Mouse (Mus musculus) CH12F3 (cell line): ENCODE measurements around the gene Abr.

ENCODE experiments used
- in situ Hi-C: fragments of 300-500 bp; cut with MboI; formaldehyde crosslinking; loops from 2 replicates; pipeline ENCODE4 v1.14.3; 2020; ENCODE audit warnings: low sequenced_read_pairs

Abr gene

DNA sequence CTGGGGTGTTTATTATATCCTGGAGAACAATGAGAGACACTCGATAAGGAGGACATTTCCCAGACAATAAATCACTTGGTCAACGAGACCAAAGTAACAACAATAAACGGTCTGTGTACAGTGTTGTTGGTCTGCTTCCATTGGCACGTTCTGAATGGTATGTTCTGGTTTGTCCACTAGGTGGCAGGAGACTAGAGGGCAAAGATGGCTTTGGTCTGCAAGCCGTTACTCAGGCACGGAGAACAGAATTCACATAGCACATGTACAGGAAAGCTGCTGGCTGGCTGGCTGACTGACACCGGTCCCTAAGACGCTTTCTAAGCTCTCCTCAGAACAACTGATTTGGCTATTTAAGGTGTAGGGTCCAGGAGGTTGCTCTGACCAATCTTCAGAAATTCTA is 97.2 kb downstream of the Abr start:
- in situ Hi-C loops: loop anchor here (5.0 kb wide), 1 partner anchor 47 kb away; no protein-coding TSS in a partner anchor

DNA sequence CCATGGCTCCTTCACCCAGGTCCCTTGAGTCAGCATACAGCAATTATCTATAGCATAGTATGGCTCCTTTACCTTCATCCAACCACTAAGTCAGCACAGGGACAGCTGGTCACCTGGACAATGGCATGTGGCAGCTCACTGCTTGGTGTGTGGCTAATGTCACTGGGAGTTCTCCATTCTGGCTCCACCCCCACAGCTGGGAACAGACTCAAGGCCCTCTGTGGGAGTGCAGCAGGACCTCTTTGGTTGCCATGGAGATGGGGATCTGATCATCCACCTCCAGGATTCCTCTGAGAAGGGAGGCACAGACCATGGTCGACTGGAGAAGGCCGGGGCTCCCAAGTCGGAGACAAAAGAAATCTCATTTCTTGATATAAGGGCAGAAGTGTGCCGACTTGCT is 98.8 kb downstream of the Abr start:
- in situ Hi-C loops: no loop called here

DNA sequence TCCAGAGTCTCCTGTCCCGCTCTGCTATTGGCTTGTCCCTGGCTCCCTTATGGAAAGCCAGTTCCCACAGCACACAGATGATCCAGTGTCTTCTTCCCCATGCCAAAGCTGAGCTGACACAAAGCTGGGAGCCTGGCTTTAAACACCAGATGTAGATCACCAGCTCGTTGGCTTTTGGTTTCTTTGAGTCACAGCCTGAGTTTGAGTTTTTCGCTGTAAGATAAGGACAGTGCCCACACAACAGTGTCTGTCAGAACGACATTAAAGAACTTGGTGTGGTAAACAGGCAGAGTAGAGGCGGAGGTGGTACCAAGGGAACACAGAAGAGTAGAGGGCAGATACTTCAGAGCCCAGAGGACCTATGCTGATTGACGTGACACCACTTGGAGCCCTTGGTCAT is 101.2 kb downstream of the Abr start:
- in situ Hi-C loops: no loop called here

DNA sequence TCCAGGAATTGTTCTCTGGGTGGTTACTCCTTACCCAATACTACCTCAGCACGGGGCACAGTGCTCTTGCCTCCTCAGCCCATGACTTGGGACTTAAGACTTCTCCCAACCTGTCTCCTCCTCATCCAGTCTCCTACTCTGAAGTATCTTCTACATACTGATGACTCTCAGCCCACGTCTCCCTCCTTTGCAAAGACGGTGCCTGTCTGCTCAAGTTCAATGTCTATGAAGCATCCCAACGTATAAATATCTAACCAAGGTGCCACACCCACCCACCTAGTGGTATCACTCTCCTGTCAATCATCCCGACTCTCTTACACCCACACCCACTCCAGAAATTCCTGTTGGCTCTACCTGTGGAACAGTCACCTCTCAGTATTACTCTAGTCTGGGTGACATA is 103.5 kb downstream of the Abr start:
- in situ Hi-C loops: loop anchor here (5.0 kb wide), 1 partner anchor 124 kb away; no protein-coding TSS in a partner anchor

DNA sequence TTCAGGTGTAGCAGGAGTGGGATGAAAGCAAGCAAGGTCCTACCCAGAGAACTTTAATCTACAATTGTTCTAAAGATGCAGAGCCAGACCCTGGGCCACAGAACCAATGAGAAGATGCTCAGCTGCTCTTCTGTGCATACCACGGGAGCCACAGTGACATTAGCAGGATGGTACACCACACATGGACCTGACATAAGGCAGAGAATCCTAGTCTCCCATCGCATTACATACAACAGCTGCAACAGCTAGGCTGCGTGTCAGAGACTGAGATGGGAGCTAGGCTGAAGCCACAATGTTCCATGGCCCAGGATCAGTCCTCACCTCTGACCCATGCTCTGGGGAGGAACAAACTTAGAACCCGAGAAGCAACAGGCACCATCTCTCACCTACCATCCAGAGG is 104.0 kb downstream of the Abr start:
- in situ Hi-C loops: loop anchor here (5.0 kb wide), 1 partner anchor 124 kb away; no protein-coding TSS in a partner anchor

DNA sequence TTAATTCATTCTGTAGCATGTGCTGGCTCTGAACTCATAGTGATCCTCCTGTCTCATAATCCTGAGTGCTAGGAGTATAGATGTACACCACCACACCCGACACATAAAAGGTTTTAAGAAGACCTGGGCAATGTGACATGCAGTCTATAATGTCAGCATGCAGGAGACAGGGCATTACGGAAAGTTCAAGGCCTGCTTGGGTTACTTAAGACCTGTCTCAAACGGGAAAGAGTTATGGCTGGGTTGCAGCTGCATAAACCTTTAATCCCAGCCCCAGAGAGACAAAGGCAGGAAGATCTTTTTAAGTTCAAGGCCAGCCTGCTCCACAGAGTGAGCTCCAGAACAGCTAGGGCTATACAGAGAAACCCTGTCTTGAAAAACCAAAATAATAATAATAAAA is 105.2 kb downstream of the Abr start:
- in situ Hi-C loops: loop anchor here (5.0 kb wide), 1 partner anchor 125 kb away; no protein-coding TSS in a partner anchor

DNA sequence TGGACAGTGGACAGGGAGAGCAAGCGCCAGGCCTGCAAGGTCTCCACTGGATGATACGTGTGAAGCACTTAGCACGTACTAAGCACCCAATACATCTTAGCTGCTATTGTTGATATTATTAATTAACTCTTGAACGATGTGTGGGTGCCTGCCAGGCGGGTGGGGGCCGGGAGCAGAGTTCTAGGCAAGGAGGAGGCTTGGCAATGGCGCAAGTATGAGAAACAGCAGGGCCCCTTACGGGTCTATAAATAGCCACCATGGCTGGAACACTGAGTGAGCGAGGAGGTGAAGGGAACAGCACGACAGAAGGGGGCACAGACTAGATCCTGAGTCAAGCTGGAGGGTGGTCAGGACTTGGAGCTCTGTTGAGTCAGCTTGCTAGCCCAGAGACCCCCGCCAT is 107.0 kb downstream of the Abr start:
- in situ Hi-C loops: loop anchor here (5.0 kb wide), 1 partner anchor 127 kb away; no protein-coding TSS in a partner anchor

DNA sequence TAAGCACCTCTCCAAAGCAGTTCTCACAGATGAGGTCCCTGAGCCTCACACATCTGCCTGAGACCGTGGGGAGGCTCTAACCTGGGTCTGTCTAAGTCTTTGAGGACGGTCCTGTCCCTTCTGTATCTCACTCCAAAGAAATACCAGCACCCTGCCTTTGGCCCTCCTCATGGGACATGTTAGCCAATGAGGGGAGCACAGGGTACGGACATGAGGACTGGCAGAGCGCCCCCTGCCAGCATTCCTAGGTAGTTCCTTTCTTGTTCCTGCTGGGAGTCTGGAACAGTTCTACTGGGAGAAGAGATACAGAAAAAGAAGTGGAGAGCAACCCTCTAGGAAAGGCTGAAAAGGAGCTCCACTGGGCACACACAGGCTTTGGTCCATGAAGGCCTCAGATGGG is 111.1 kb downstream of the Abr start:
- in situ Hi-C loops: no loop called here

DNA sequence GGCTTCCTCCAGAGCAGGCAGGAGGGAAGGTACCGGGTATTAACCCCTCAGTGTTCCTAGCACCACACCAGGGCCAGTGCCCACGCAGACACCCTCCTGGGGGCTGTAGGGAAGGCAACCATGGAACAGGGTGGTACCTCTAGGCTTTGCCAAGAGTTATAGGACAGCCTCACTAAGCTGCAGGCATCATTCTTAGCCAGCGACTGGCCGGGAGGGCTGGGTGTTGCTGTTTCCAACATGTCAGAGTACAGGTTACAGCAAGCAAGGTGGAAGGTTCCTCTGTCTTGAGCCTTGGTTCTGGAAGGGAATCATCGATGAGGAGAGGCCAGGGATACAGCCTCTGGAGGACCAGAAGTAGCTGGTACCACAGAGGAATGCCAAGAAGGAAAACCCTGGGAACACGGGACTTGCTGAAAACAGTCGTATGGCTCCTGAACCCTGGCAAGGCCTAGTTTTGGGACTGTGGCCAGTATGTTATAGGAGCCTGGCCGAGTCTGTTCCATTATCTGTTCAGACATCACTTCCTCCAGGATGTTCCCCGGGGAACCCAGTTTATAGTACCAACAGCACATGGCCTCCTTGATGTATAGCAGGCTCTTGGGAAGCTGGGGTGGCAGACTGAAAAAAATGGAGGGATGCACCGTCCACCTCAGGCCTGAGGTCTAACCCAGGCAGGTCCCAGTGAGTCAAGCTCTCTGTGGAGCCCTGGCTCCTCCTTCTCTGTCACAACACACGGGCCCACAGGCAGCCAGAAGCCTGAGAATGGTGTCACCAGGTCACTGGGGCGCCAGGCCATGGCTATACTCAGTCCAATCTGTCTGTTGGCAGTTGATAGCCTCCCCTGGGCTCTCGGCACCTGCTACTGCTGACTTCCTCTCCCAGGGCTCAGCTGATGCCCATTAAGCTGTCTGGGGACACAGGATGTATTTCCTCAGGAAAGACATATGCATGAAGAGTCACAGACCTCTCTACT is 112.1 kb downstream of the Abr start:
- in situ Hi-C loops: no loop called here

DNA sequence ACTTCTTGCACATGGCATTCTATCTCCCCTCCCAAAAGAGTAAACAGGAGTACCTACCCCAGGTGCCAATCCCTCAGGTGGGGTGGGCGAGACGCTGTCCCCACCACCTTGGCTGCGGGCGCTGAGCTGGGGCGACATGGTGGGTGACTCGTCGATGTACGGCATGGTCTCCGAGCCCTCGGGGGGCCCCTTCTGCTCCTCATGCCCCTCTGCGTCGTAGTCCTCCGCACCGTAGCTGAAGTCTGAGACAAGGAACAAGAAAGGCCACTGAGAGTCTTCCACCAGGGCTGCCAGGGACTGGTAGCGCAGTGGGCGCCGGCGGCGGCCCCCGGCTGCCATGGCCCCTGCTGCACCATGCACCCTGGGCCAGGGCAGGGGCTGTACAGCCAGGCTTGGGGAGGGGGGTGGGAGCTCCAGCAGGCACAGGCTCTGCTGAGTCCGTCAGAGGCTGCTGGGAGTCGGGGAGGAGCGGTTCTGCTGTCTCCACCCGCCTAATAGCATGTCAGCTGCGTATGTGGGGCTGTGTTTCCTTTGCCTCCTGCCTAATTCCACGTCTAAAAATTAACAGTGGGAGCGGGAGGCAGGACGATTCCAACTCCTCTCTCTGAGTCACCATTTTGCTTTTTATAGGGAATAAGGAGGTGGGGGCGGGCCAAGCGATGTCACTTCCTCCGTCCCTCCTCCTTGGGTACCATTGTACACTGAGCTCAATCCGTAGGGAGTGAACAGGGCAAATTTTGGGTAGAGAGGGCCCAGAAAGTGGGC is 113.1 kb downstream of the Abr start:
- in situ Hi-C loops: no loop called here

DNA sequence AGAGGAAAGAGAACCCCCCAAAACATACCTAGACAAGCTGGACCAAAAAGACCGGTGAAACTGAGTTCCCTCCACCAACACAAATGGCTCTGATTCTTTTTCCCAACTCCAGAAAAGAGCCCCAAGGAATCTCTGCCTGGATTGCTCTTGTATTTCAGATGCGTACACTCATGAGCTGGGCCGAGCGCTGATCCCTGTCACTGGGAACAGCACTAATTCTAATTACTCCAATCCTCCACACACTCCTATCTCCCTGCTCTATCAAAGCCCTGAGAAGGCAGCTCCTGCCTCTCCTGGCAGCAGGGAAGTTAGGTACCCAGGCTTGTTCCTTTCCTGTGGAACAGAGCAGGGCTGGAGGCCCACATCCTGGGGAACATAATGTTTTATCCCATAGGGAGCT is 114.0 kb downstream of the Abr start:
- in situ Hi-C loops: no loop called here

DNA sequence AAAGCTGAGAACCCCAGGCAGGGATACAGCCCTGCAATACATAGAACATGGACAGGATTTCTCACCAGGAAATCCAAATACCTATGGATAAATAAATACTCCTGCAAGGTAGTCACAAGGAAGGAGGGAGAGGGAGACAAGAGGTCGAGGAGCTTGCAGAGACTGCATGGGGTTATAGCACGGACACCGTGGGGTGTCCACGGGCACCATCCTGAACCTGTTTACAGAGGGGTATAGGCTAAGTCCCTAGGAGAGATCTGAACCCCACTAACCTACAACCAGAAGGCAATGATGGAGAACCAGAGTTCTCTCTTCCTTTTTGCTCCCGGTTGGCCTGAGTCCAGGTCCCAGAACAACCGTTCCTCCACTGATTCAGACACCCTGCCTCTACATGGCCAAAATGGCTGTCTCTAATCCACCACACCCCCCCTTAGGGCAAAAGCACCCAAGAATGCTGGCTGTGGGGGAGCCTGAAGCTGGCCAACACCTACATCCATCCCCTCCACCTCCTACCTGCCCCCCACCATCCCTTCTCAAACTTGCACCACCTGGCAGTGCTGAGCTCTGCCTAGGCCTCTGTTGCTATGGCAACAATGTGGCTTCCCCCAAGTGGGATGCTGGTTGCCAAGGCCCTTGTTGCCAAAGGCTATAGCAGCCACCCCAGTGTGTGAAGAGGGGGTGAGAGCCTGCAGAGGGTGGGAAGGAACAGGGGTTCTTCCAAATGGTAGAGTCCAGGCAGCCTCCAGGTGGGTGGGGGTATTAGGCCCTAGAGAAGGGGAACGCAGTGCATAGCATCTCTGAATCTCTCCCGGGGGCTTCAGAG is 114.6 kb downstream of the Abr start:
- in situ Hi-C loops: no loop called here

DNA sequence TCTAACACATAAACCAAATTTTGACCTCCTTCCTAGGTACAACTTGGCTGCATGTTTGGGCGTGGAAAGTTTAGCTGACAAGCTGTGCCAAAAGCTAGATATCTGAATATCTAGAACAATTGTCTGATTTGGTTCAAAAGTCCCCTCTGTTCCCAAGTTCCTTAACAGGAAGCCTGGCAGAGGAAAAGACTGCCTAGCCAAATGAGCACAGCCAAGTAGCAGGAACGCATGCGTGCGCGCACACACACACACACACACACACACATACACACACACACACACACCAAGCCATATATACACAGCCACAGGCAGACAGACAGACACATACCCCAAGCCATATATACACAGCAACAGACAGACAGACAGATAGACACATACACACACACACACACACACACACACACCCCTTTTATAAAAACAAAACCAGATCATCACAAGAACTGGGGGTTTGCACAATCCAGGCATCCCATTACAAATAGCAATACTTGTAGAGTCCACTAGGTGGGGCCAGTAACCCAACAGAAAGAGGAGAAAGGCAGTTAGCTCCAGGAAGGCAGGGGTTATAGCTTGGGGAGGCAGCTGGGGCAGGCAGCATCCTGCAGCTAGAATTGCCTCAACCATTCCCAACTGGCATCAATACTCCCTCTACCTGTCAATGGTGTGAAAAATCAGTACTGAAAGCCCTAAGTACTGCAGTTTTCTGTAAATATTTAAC is 115.4 kb downstream of the Abr start:
- in situ Hi-C loops: no loop called here

DNA sequence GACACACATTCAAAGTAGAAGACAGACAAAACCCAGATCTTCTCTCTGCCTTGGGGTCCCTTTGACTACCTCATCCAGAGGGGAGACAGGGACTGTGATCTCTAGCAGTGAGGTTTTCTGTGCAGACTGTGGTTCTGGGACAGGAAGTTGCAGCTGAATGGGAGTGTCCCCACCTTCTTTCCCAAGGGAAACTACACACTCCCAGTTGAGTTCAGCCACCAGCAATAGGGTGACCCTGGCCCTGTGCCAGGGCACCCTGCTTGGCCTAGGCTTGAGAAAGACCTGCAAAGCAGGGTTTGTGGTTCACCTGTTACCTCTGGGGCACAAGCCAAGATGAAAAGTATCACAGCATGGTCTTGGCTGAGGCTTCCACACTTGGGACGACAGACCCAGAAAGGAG is 117.0 kb downstream of the Abr start:
- in situ Hi-C loops: no loop called here

DNA sequence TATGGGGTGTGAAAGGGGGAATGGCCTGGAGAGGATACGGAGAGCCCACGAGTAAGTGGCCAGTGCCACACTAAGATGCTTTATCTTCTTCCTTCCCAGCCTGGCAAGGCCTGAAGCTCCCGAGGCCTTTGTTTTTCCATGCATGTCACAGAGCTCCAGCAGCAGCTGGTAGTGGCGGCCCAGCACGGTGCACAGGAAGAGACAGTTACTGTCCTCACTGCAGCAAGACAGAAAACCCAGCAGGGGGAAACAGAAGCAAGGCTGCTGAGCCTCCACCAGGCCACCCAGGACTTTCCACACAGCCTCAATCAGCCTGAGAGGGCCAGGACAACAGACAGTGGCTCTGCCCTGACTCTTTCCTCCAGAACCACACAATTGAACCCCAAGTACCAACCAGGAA is 118.1 kb downstream of the Abr start:
- in situ Hi-C loops: no loop called here

DNA sequence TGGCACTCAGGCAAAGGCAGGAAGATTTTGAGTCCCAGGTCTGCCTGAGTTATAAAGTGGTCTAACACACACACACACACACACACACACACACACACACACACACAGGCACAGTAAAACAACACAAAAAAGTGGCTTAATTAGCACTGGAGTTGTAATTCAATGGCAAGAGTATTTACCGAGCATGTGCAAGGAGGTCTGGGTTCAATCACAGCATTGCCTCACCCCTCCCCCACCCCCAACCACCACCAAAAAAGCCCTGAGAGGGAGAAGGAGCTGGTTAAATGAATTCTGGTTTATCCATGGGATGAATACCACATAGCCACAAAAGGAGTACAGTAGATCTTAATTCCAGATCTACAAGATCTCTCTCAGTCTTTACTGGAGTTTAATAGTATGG is 122.1 kb downstream of the Abr start:
- in situ Hi-C loops: no loop called here

DNA sequence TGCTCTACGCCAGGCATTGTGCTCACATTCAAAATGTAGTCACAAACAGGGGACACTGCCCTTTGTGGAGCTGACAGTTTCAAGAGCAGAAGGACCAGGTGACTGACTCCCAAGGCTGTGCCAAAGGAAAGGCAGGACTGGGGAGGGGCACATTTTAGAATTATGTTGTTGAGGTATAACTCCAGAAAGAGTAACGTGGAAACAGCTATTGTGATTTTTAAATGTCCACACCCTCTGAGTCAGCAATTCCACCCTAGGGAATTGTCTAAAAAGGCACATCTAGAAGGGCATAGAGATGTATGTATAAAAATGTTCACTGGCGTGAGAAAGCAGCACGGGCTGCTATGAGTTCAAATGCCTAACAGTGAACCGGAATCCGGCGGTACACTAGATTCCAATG is 122.5 kb downstream of the Abr start:
- in situ Hi-C loops: no loop called here

DNA sequence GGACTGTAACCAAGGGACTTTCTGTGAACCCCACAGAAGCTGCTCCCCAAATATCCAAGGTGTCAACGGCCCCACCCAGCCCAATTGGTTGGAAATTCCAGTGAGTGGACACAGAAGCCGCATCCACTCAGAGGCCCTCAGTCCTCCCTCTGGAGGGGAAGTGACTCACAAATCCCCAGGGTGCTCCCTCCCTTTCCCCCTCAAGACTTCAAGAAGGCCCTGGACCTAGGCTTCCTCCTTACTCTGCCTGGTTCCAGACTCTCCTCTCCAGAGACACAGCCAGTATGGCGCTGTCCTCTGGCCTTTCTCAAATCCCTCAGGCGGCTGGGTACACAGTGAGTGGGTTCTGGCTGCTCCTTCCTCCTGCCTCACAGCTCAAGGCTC is 124.4 kb downstream of the Abr start:
- in situ Hi-C loops: no loop called here

DNA sequence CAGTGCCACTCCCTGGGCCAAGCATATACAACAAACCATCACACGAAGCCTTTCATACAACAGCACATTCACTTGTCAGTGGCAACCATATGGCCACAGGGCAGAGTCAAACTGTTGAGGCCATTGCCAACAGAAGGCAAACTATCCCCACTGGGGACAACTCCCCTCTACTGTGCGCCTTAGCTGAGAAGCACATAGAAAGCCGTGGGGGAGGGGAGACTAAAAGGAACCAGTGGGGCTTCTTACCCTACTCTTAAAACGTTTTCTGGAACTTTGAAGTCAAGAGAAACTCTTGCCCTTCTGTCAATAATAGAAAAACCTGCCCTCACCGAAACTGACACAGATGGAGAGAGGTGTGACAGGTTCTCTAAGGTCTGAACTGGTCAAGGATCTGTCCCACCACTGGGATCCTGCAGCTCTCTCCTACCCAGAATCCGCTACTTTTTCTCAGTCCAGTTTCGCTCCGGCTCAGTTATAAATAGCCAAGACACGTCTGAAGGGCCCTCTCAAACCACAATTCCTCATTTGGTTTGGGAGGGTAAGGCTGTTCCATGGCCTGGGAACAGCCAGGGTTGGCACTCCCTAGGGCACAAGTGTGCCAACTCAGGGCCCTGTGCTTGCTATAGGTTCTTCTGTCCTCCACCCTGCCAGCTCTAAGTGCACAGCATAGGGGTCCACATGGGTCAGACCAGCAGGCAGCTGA is 124.9 kb downstream of the Abr start:
- in situ Hi-C loops: no loop called here
